Mouse (Mus musculus): Measurements from ENCODE around the gene Gpr61. TPM values are rescaled to one million over a fixed set of nuclear protein-coding genes. Genes with fewer than 3 reads are reported as not detected.

The Gpr61 gene
- total and polyA plus RNA-seq, 2 experiments from 2014 or later = 0.11 TPM; not detected in 1

DNA sequence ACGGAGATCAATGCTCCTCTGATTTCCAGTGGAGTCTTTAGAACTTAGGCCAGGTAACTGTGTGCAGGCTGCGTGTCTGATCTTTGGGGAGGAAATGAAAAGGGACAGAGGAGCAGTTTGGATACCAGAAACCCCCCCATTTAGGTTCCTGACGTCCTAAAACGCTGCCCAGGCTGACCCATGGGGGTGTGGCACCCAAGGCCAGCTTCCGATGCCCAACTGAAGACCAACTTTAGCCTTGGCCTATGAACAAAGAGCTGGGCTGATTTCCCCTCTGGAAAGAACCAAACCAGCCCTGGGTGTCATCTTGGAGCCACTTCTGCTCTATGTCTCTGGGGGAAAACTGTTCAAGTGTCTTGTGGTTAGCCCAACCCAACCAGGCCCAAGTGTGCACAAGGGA is 9.4 kb upstream of the Gpr61 start:
- H3K4me3 ChIP-seq (ENCODE audit: low read depth, low read length) = no peak overlapping the region
- no peaks in the 10 kb centered on the region for H3K36me3 ChIP-seq (replicated peaks; ENCODE audit: control insufficient read depth, insufficient read depth, low read length)
- no peak for TF ChIP-seq EP300 (IDR thresholded peaks at IDR 0.05; ENCODE audit: low read depth)
- TF ChIP-seq CTCF (IDR thresholded peaks at IDR 0.05; ENCODE audit: low read depth) = no peak
- H3K4me1 ChIP-seq (ENCODE audit: control insufficient read depth, insufficient read depth) = peaks cover 3% of the 10 kb centered on the region
- no peak overlapping the region for H3K4me2 ChIP-seq (ENCODE audit: low read depth, low read length)
- no peak overlapping the region for H3K27ac ChIP-seq (ENCODE audit: low read depth)
- 58% methylated on average over 5 of the region's 5 CpGs for WGBS
- no peak overlapping the region for H3K9ac ChIP-seq (replicated peaks; ENCODE audit: low read depth, low read length)
- no peaks in the 10 kb centered on the region for H3K27me3 ChIP-seq (ENCODE audit: control insufficient read depth, insufficient read depth, low read length)
- DNase-seq (ENCODE audit: low spot score) (no peak), ATAC-seq (ENCODE audit: insufficient read depth, low read depth) (no peak)
- no peaks in the 10 kb centered on the region for H3K9me3 ChIP-seq (replicated peaks; ENCODE audit: control insufficient read depth, low read length)

- Histone ChIP-seq H3K9ac (replicated peaks; ENCODE audit: low read depth, low read length) (no peak overlapping the region), H3K4me2 (ENCODE audit: low read depth, low read length) (peak overlapping the region; percentile 21), H3K27ac (ENCODE audit: low read depth) (peak overlapping the region; percentile 73), H3K9me3 (replicated peaks; ENCODE audit: control insufficient read depth, low read length) (no peaks in the 10 kb centered on the region), H3K4me3 (ENCODE audit: low read depth, low read length) (no peak overlapping the region), H3K4me1 (ENCODE audit: control insufficient read depth, insufficient read depth) (peaks cover 14% of the 10 kb centered on the region), H3K36me3 (replicated peaks; ENCODE audit: control insufficient read depth, insufficient read depth, low read length) (no peaks in the 10 kb centered on the region), H3K27me3 (ENCODE audit: control insufficient read depth, insufficient read depth, low read length) (no peaks in the 10 kb centered on the region)
- 29% methylated on average over 9 of the region's 9 CpGs for WGBS
- ATAC-seq (ENCODE audit: insufficient read depth, low read depth) (peak; percentile 84), DNase-seq (ENCODE audit: low spot score) (peak; percentile 75)
- TF ChIP-seq EP300 (IDR thresholded peaks at IDR 0.05; ENCODE audit: low read depth) (peak; percentile 32; the same call in 1 of the 2 replicates), CTCF (IDR thresholded peaks at IDR 0.05; ENCODE audit: low read depth) (no peak)
Measured at GRCm38 (mm10) chr3:108158383-108159037, 3.8 kb upstream of the Gpr61 start.

- H3K4me2 ChIP-seq (ENCODE audit: low read depth, low read length) = no peak overlapping the region
- no peak overlapping the region for H3K9ac ChIP-seq (replicated peaks; ENCODE audit: low read depth, low read length)
- no peak overlapping the region for H3K4me3 ChIP-seq (ENCODE audit: low read depth, low read length)
- no peak for ATAC-seq (ENCODE audit: insufficient read depth, low read depth)
- H3K27me3 ChIP-seq (ENCODE audit: control insufficient read depth, insufficient read depth, low read length) = no peaks in the 10 kb centered on the region
- H3K4me1 ChIP-seq (ENCODE audit: control insufficient read depth, insufficient read depth) = peaks cover 2% of the 10 kb centered on the region; the same call in 1 of the 2 replicates
- WGBS = 86% methylated on average over 3 of the region's 3 CpGs
- no peaks in the 10 kb centered on the region for H3K9me3 ChIP-seq (replicated peaks; ENCODE audit: control insufficient read depth, low read length)
- no peak for DNase-seq (ENCODE audit: low spot score)
- no peak overlapping the region for H3K27ac ChIP-seq (ENCODE audit: low read depth)
- H3K36me3 ChIP-seq (replicated peaks; ENCODE audit: control insufficient read depth, insufficient read depth, low read length) = no peaks in the 10 kb centered on the region
- TF ChIP-seq EP300 (IDR thresholded peaks at IDR 0.05; ENCODE audit: low read depth) (no peak), CTCF (IDR thresholded peaks at IDR 0.05; ENCODE audit: low read depth) (no peak)
Measured at GRCm38 (mm10) chr3:108152290-108152689, 2.4 kb downstream of the Gpr61 start.

- ATAC-seq (ENCODE audit: insufficient read depth, low read depth) (peak; percentile 59), DNase-seq (ENCODE audit: low spot score) (peak; percentile 91)
- Histone ChIP-seq H3K27ac (ENCODE audit: low read depth) (peak overlapping the region; percentile 31; the same call in 1 of the 2 replicates), H3K4me2 (ENCODE audit: low read depth, low read length) (no peak overlapping the region; the same call in 1 of the 2 replicates), H3K27me3 (ENCODE audit: control insufficient read depth, insufficient read depth, low read length) (no peaks in the 10 kb centered on the region), H3K4me3 (ENCODE audit: low read depth, low read length) (no peak overlapping the region), H3K9ac (replicated peaks; ENCODE audit: low read depth, low read length) (no peak overlapping the region), H3K4me1 (ENCODE audit: control insufficient read depth, insufficient read depth) (peaks cover 22% of the 10 kb centered on the region), H3K9me3 (replicated peaks; ENCODE audit: control insufficient read depth, low read length) (no peaks in the 10 kb centered on the region), H3K36me3 (replicated peaks; ENCODE audit: control insufficient read depth, insufficient read depth, low read length) (no peaks in the 10 kb centered on the region; the same call in 1 of the 2 replicates)
- 58% methylated on average over 11 of the region's 11 CpGs for WGBS
- TF ChIP-seq EP300 (IDR thresholded peaks at IDR 0.05; ENCODE audit: low read depth) (peak; percentile 65; the same call in 1 of the 2 replicates), CTCF (IDR thresholded peaks at IDR 0.05; ENCODE audit: low read depth) (peak; percentile 97)
Measured at GRCm38 (mm10) chr3:108147386-108148235, 7.1 kb downstream of the Gpr61 start.

DNA sequence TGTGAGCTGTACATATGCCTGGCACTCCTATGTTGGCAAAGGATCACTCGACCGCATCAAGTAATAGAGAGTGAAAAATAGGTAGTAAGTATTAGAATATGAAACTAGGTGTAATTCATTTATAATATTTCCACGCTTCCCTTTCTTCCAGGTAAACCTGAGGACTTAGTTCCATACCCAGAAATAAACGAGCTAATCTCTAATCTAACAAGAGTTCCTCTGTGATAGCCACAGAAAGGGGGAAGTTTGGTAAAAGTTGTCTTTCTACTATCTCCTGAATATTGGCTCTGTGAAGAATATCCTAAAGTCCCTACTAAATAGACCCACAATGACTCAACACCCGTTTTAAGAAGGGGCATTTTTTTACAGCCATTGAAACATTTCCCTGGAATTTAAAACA is 8.0 kb downstream of the Gpr61 start:
- TF ChIP-seq EP300 (IDR thresholded peaks at IDR 0.05; ENCODE audit: low read depth) (no peak), CTCF (IDR thresholded peaks at IDR 0.05; ENCODE audit: low read depth) (no peak)
- Histone ChIP-seq H3K27ac (ENCODE audit: low read depth) (peak overlapping the region; percentile 95), H3K4me3 (ENCODE audit: low read depth, low read length) (peak overlapping the region; percentile 82), H3K4me1 (ENCODE audit: control insufficient read depth, insufficient read depth) (peaks cover 22% of the 10 kb centered on the region), H3K4me2 (ENCODE audit: low read depth, low read length) (peak overlapping the region; percentile 59), H3K9me3 (replicated peaks; ENCODE audit: control insufficient read depth, low read length) (no peaks in the 10 kb centered on the region), H3K9ac (replicated peaks; ENCODE audit: low read depth, low read length) (peak overlapping the region; percentile 90; the same call in 1 of the 2 replicates), H3K36me3 (replicated peaks; ENCODE audit: control insufficient read depth, insufficient read depth, low read length) (no peaks in the 10 kb centered on the region; the same call in 1 of the 2 replicates), H3K27me3 (ENCODE audit: control insufficient read depth, insufficient read depth, low read length) (no peaks in the 10 kb centered on the region)
- WGBS = 50% methylated on average over 5 of the region's 5 CpGs
- no peak for DNase-seq (ENCODE audit: low spot score)
- no peak for ATAC-seq (ENCODE audit: insufficient read depth, low read depth)
